Mouse (Mus musculus): Measurements from ENCODE around the gene BC005537.

DNA sequence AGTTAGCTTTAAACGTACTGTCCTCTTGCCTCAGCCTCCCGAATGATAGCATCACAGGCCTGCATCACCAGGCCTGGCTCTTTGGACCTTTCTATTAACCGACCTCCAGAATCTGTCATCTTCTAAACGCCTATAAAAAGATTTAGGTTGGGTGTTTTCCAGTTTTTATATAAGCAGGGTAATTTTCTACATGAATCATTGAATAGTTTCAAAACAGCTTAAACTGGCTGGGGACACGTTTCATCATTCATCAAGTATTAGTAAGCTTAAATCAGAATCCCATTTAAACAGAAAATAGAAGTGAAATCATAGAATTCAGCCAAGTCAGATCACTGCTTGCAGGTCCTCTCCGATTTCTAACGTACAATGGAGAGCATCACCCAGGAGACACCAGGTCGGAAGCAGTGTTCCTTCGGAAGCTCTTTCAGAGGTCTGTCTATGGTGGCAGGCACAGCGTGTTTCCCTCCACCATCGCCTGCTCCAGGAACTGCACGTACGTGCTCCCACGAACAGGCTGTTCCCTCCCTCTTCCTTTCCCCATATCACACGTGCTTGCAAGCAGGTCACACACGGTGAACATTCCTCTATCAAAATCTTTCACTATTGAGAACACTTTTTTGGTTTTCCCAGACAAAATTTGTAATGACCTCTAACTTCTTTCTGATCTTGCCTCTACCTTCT, 21.3 kb downstream of the BC005537 start:
- no peak for TF ChIP-seq CTCF (IDR thresholded peaks at IDR 0.05; ENCODE audit: low read depth, low read length)
- no peak for TF ChIP-seq POLR2A (IDR thresholded peaks at IDR 0.05; ENCODE audit: extremely low read depth, insufficient read depth, low read length)
